Mouse (Mus musculus): ENCODE results near the gene Daam1.

The Daam1 gene

GRCm38 (mm10) chr12:71899566-71899965, 68.7 kb downstream of the Daam1 start:
- Histone ChIP-seq H3K4me1 (replicated peaks; ENCODE audit: low read depth, low read length) (peaks cover 8% of the 10 kb centered on the region), H3K36me3 (ENCODE audit: insufficient read depth, low read length) (peaks cover 18% of the 10 kb centered on the region), H3K4me3 (replicated peaks; ENCODE audit: low read length) (no peak overlapping the region), H3K9me3 (ENCODE audit: low read length) (no peaks in the 10 kb centered on the region), H3K27me3 (ENCODE audit: insufficient read depth, low read length) (no peaks in the 10 kb centered on the region)
- TF ChIP-seq NANOG (IDR thresholded peaks at IDR 0.05; ENCODE audit: borderline replicate concordance, low read length) (no peak), CTCF (conservative IDR thresholded peaks at IDR 0.05; ENCODE audit: low read length) (no peak), POU5F1 (IDR thresholded peaks at IDR 0.05; ENCODE audit: borderline replicate concordance, low read length) (no peak)

- no peaks in the 10 kb centered on the region for H3K9me3 ChIP-seq (ENCODE audit: low read length)
- H3K4me1 ChIP-seq (replicated peaks; ENCODE audit: low read depth, low read length), result peaks cover 8% of the 10 kb centered on the region
- no peaks in the 10 kb centered on the region for H3K27me3 ChIP-seq (ENCODE audit: insufficient read depth, low read length)
- no peak for TF ChIP-seq POU5F1 (IDR thresholded peaks at IDR 0.05; ENCODE audit: borderline replicate concordance, low read length)
- TF ChIP-seq CTCF (conservative IDR thresholded peaks at IDR 0.05; ENCODE audit: low read length), result no peak
- TF ChIP-seq NANOG (IDR thresholded peaks at IDR 0.05; ENCODE audit: borderline replicate concordance, low read length), result no peak
- no peak overlapping the region for H3K4me3 ChIP-seq (replicated peaks; ENCODE audit: low read length)
- peaks cover 16% of the 10 kb centered on the region for H3K36me3 ChIP-seq (ENCODE audit: insufficient read depth, low read length)
Observed at GRCm38 (mm10) chr12:71901211-71901610, 70.3 kb downstream of the Daam1 start.

- no peaks in the 10 kb centered on the region for H3K9me3 ChIP-seq (ENCODE audit: low read length)
- no peak overlapping the region for H3K4me3 ChIP-seq (replicated peaks; ENCODE audit: low read length)
- TF ChIP-seq CTCF (conservative IDR thresholded peaks at IDR 0.05; ENCODE audit: low read length) (no peak), POU5F1 (IDR thresholded peaks at IDR 0.05; ENCODE audit: borderline replicate concordance, low read length) (no peak), NANOG (IDR thresholded peaks at IDR 0.05; ENCODE audit: borderline replicate concordance, low read length) (no peak)
- peaks cover 8% of the 10 kb centered on the region for H3K4me1 ChIP-seq (replicated peaks; ENCODE audit: low read depth, low read length)
- H3K27me3 ChIP-seq (ENCODE audit: insufficient read depth, low read length), result no peaks in the 10 kb centered on the region
- H3K36me3 ChIP-seq (ENCODE audit: insufficient read depth, low read length), result peaks cover 13% of the 10 kb centered on the region
Observed at GRCm38 (mm10) chr12:71901859-71902258, 71.0 kb downstream of the Daam1 start.

GRCm38 (mm10) chr12:71902317-71902716, 71.4 kb downstream of the Daam1 start:
- no peaks in the 10 kb centered on the region for H3K27me3 ChIP-seq (ENCODE audit: insufficient read depth, low read length)
- H3K4me1 ChIP-seq (replicated peaks; ENCODE audit: low read depth, low read length), result peaks cover 8% of the 10 kb centered on the region
- no peak overlapping the region for H3K4me3 ChIP-seq (replicated peaks; ENCODE audit: low read length)
- H3K9me3 ChIP-seq (ENCODE audit: low read length), result no peaks in the 10 kb centered on the region
- TF ChIP-seq POU5F1 (IDR thresholded peaks at IDR 0.05; ENCODE audit: borderline replicate concordance, low read length) (no peak), CTCF (conservative IDR thresholded peaks at IDR 0.05; ENCODE audit: low read length) (no peak), NANOG (IDR thresholded peaks at IDR 0.05; ENCODE audit: borderline replicate concordance, low read length) (no peak)
- H3K36me3 ChIP-seq (ENCODE audit: insufficient read depth, low read length), result peaks cover 11% of the 10 kb centered on the region

- Histone ChIP-seq H3K36me3 (ENCODE audit: insufficient read depth, low read length) (peaks cover 2% of the 10 kb centered on the region), H3K9me3 (ENCODE audit: low read length) (no peaks in the 10 kb centered on the region), H3K27me3 (ENCODE audit: insufficient read depth, low read length) (no peaks in the 10 kb centered on the region), H3K4me3 (replicated peaks; ENCODE audit: low read length) (no peak overlapping the region), H3K4me1 (replicated peaks; ENCODE audit: low read depth, low read length) (peaks cover 4% of the 10 kb centered on the region)
- TF ChIP-seq POU5F1 (IDR thresholded peaks at IDR 0.05; ENCODE audit: borderline replicate concordance, low read length) (no peak), NANOG (IDR thresholded peaks at IDR 0.05; ENCODE audit: borderline replicate concordance, low read length) (no peak), CTCF (conservative IDR thresholded peaks at IDR 0.05; ENCODE audit: low read length) (no peak)
Observed at GRCm38 (mm10) chr12:71903218-71903617, 72.3 kb downstream of the Daam1 start.

GRCm38 (mm10) chr12:71904310-71904709, 73.4 kb downstream of the Daam1 start:
- Histone ChIP-seq H3K36me3 (ENCODE audit: insufficient read depth, low read length) (no peaks in the 10 kb centered on the region; the same call in 1 of the 2 replicates), H3K4me1 (replicated peaks; ENCODE audit: low read depth, low read length) (no peaks in the 10 kb centered on the region), H3K9me3 (ENCODE audit: low read length) (no peaks in the 10 kb centered on the region), H3K27me3 (ENCODE audit: insufficient read depth, low read length) (no peaks in the 10 kb centered on the region), H3K4me3 (replicated peaks; ENCODE audit: low read length) (no peak overlapping the region)
- TF ChIP-seq POU5F1 (IDR thresholded peaks at IDR 0.05; ENCODE audit: borderline replicate concordance, low read length), result no peak
- TF ChIP-seq CTCF (conservative IDR thresholded peaks at IDR 0.05; ENCODE audit: low read length), result no peak
- TF ChIP-seq NANOG (IDR thresholded peaks at IDR 0.05; ENCODE audit: borderline replicate concordance, low read length), result no peak

- Histone ChIP-seq H3K27me3 (ENCODE audit: insufficient read depth, low read length) (no peaks in the 10 kb centered on the region), H3K4me1 (replicated peaks; ENCODE audit: low read depth, low read length) (no peaks in the 10 kb centered on the region), H3K4me3 (replicated peaks; ENCODE audit: low read length) (no peak overlapping the region), H3K9me3 (ENCODE audit: low read length) (no peaks in the 10 kb centered on the region), H3K36me3 (ENCODE audit: insufficient read depth, low read length) (no peaks in the 10 kb centered on the region; the same call in 1 of the 2 replicates)
- TF ChIP-seq NANOG (IDR thresholded peaks at IDR 0.05; ENCODE audit: borderline replicate concordance, low read length) (no peak), CTCF (conservative IDR thresholded peaks at IDR 0.05; ENCODE audit: low read length) (no peak), POU5F1 (IDR thresholded peaks at IDR 0.05; ENCODE audit: borderline replicate concordance, low read length) (no peak)
Observed at GRCm38 (mm10) chr12:71904926-71905325, 74.0 kb downstream of the Daam1 start.

GRCm38 (mm10) chr12:71905640-71906320, 74.9 kb downstream of the Daam1 start:
- H3K36me3 ChIP-seq (ENCODE audit: insufficient read depth, low read length), result no peaks in the 10 kb centered on the region; the same call in 1 of the 2 replicates
- H3K9me3 ChIP-seq (ENCODE audit: low read length), result no peaks in the 10 kb centered on the region
- no peaks in the 10 kb centered on the region for H3K4me1 ChIP-seq (replicated peaks; ENCODE audit: low read depth, low read length)
- TF ChIP-seq NANOG (IDR thresholded peaks at IDR 0.05; ENCODE audit: borderline replicate concordance, low read length), result no peak
- TF ChIP-seq POU5F1 (IDR thresholded peaks at IDR 0.05; ENCODE audit: borderline replicate concordance, low read length), result no peak
- no peak for TF ChIP-seq CTCF (conservative IDR thresholded peaks at IDR 0.05; ENCODE audit: low read length)
- no peaks in the 10 kb centered on the region for H3K27me3 ChIP-seq (ENCODE audit: insufficient read depth, low read length)
- no peak overlapping the region for H3K4me3 ChIP-seq (replicated peaks; ENCODE audit: low read length)
